Mouse (Mus musculus): Measurements from ENCODE around the gene Lysmd4. TPM values are rescaled to one million over a fixed set of nuclear protein-coding genes. Genes with fewer than 3 reads are reported as not detected.

The Lysmd4 gene
- polyA plus RNA-seq, 1 experiment, result 2.6 TPM

DNA sequence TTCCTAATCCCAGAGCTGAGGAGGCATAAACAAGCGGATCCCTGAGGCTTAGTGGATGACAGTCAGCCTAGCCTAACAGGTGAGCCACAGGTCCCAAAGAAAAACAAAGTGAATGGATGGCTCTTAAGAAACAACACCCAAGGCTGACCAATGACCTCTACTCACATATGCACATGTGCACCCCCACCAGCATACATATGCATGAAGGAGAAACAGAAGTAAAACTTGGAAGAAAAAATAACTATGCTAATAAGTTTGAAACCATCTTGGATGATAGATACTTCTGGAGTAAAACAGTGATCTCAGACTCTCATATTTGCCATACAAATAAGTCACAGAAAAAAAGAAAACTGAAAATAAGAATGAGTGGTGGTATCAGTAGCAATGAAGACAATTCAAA lies 122.1 kb downstream of the Lysmd4 start:
- peaks cover 5% of the 10 kb centered on the region for H3K36me3 ChIP-seq (ENCODE audit: control insufficient read depth, insufficient read depth)
- H3K27me3 ChIP-seq (ENCODE audit: control insufficient read depth, insufficient read depth, insufficient read length), result no peaks in the 10 kb centered on the region
- no peak overlapping the region for H3K4me3 ChIP-seq (ENCODE audit: insufficient read depth, poor library complexity, severe bottlenecking)
- TF ChIP-seq MYOG (IDR thresholded peaks at IDR 0.05; ENCODE audit: control insufficient read depth, extremely low read depth, insufficient read length) (no peak), MAX (IDR thresholded peaks at IDR 0.05) (no peak), MYOD1 (IDR thresholded peaks at IDR 0.05; ENCODE audit: control insufficient read depth, insufficient read length, low read depth) (no peak), CTCF (IDR thresholded peaks at IDR 0.05; ENCODE audit: control insufficient read depth, insufficient read depth, insufficient read length) (no peak), CEBPB (IDR thresholded peaks at IDR 0.05; ENCODE audit: low read depth) (no peak), USF1 (IDR thresholded peaks at IDR 0.05; ENCODE audit: low read depth) (no peak), FOSL1 (IDR thresholded peaks at IDR 0.05; ENCODE audit: insufficient read depth, low read length, poor library complexity, severe bottlenecking) (no peak)
- peaks cover 78% of the 10 kb centered on the region for H3K79me2 ChIP-seq (ENCODE audit: control insufficient read depth, insufficient read depth)
- no peak overlapping the region for H3ac ChIP-seq (ENCODE audit: control insufficient read depth, insufficient read length, low read depth)
- peaks cover 47% of the 10 kb centered on the region for H3K79me3 ChIP-seq (ENCODE audit: low read depth)

DNA sequence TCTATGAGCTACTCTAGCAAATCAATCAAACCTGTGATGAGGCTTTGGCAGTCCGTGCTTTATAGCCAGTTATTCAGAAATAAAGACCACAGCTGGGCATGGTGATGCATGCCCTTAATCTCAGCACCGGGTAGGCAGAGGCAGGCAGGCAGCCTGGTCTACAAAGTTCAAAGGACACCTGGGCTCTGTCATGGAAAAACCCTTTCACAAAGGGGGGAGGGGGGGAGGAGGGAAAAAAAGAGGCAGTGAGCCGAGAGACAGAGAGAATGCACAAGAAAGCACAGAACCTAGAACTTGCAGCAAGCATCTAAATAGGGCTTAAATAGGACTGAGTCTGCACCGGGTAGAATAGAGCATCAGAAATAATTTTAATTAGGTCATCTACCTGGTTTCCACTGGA lies 130.6 kb downstream of the Lysmd4 start:
- H3K79me3 ChIP-seq (ENCODE audit: low read depth), result peaks cover 77% of the 10 kb centered on the region
- no peaks in the 10 kb centered on the region for H3K27me3 ChIP-seq (ENCODE audit: control insufficient read depth, insufficient read depth, insufficient read length)
- no peak overlapping the region for H3K4me3 ChIP-seq (ENCODE audit: insufficient read depth, poor library complexity, severe bottlenecking)
- TF ChIP-seq CTCF (IDR thresholded peaks at IDR 0.05; ENCODE audit: control insufficient read depth, insufficient read depth, insufficient read length) (no peak), USF1 (IDR thresholded peaks at IDR 0.05; ENCODE audit: low read depth) (no peak), MYOG (IDR thresholded peaks at IDR 0.05; ENCODE audit: control insufficient read depth, extremely low read depth, insufficient read length) (no peak), FOSL1 (IDR thresholded peaks at IDR 0.05; ENCODE audit: insufficient read depth, low read length, poor library complexity, severe bottlenecking) (no peak), CEBPB (IDR thresholded peaks at IDR 0.05; ENCODE audit: low read depth) (no peak), MAX (IDR thresholded peaks at IDR 0.05) (no peak), MYOD1 (IDR thresholded peaks at IDR 0.05; ENCODE audit: control insufficient read depth, insufficient read length, low read depth) (no peak)
- no peak overlapping the region for H3ac ChIP-seq (ENCODE audit: control insufficient read depth, insufficient read length, low read depth)
- peaks cover 99% of the 10 kb centered on the region for H3K79me2 ChIP-seq (ENCODE audit: control insufficient read depth, insufficient read depth)
- no peaks in the 10 kb centered on the region for H3K36me3 ChIP-seq (ENCODE audit: control insufficient read depth, insufficient read depth)

DNA sequence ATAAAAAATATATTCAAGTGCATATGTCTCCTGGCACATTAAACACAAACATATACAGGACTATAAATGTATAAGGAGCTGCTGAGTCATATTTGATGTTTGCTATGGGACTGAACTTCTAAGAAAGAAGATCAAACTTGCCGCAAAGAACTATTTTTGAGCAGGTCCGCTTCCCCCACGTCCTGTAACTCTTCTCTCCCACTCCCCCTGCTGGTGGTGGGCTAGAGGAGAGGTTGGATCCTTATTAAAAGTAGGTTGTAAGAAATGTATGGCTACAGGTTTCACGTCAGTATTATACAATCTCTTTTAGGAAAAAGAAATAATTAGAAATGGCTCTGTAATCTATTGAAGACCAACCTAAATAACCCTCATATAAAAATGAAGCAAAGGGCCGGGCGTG lies 131.3 kb downstream of the Lysmd4 start:
- H3K4me3 ChIP-seq (ENCODE audit: insufficient read depth, poor library complexity, severe bottlenecking), result no peak overlapping the region
- no peaks in the 10 kb centered on the region for H3K36me3 ChIP-seq (ENCODE audit: control insufficient read depth, insufficient read depth)
- peaks cover 100% of the 10 kb centered on the region for H3K79me2 ChIP-seq (ENCODE audit: control insufficient read depth, insufficient read depth)
- H3K79me3 ChIP-seq (ENCODE audit: low read depth), result peaks cover 82% of the 10 kb centered on the region
- H3ac ChIP-seq (ENCODE audit: control insufficient read depth, insufficient read length, low read depth), result no peak overlapping the region
- no peak for TF ChIP-seq MYOG (IDR thresholded peaks at IDR 0.05; ENCODE audit: control insufficient read depth, extremely low read depth, insufficient read length)
- no peak for TF ChIP-seq CEBPB (IDR thresholded peaks at IDR 0.05; ENCODE audit: low read depth)
- no peaks in the 10 kb centered on the region for H3K27me3 ChIP-seq (ENCODE audit: control insufficient read depth, insufficient read depth, insufficient read length)

DNA sequence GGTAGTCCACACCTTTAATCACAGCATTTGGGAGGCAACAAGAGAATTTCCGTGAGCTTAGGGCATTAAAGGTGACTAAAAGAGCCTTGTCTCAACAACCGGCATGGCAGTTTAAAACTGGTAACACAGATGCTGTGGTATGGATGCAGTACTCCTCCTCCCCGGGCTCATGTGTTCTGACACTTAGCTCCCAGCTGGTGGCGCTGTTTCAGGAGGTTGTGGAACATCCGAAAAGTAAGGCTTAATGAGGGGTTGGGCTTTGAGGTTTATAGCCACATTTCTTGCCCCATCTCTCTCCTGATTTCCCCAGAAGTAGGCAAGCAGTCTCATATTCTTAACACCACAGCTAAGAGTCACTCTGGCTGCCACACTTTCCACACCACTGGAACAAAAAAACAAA lies 133.5 kb downstream of the Lysmd4 start:
- no peak overlapping the region for H3K4me3 ChIP-seq (ENCODE audit: insufficient read depth, poor library complexity, severe bottlenecking)
- H3ac ChIP-seq (ENCODE audit: control insufficient read depth, insufficient read length, low read depth), result no peak overlapping the region
- peaks cover 93% of the 10 kb centered on the region for H3K79me3 ChIP-seq (ENCODE audit: low read depth)
- peaks cover 100% of the 10 kb centered on the region for H3K79me2 ChIP-seq (ENCODE audit: control insufficient read depth, insufficient read depth)
- no peak for TF ChIP-seq CTCF (IDR thresholded peaks at IDR 0.05; ENCODE audit: control insufficient read depth, insufficient read depth, insufficient read length)
- TF ChIP-seq CEBPB (IDR thresholded peaks at IDR 0.05; ENCODE audit: low read depth), result no peak
- TF ChIP-seq MAX (IDR thresholded peaks at IDR 0.05), result no peak
- no peak for TF ChIP-seq FOSL1 (IDR thresholded peaks at IDR 0.05; ENCODE audit: insufficient read depth, low read length, poor library complexity, severe bottlenecking)
- TF ChIP-seq MYOD1 (IDR thresholded peaks at IDR 0.05; ENCODE audit: control insufficient read depth, insufficient read length, low read depth), result no peak
- TF ChIP-seq MYOG (IDR thresholded peaks at IDR 0.05; ENCODE audit: control insufficient read depth, extremely low read depth, insufficient read length), result no peak
- no peak for TF ChIP-seq USF1 (IDR thresholded peaks at IDR 0.05; ENCODE audit: low read depth)
- H3K27me3 ChIP-seq (ENCODE audit: control insufficient read depth, insufficient read depth, insufficient read length), result no peaks in the 10 kb centered on the region
- no peaks in the 10 kb centered on the region for H3K36me3 ChIP-seq (ENCODE audit: control insufficient read depth, insufficient read depth)

Other genes with a start within 250 kb of the Lysmd4 start
- 14.8 TPM for gene Mef2a, start 150.3 kb downstream of the Lysmd4 start, polyA plus RNA-seq (2012; fragmentation: generic; extraction: Trizol)

Measured in C2C12 (cell line).